Mouse (Mus musculus) stomach, postnatal 0 days (tissue): ENCODE measurements around the gene Ago3. TPM values are rescaled to one million over a fixed set of nuclear protein-coding genes. Genes with fewer than 3 reads are reported as not detected.

Experiments used
- ATAC-seq: fragments of 200-750 bp; cut with Nextera tagmentation; 2 replicates; pipeline ENCODE4 v1.8.0; 2017; ENCODE audit not compliant: low FRiP score, low TSS enrichment
- DNase-seq: peaks from one replicate; pipeline ENCODE4 v3.0.0-alpha.2; 2016; ENCODE audit warnings: low spot score
- H3K27ac ChIP-seq: fragments of 300-500 bp; sonication (generic); replicated peaks from 2 replicates; pipeline ENCODE4 v1.5.1; 2014; ENCODE audit warnings: mild to moderate bottlenecking, control low read depth
- H3K27me3 ChIP-seq: fragments of 300-500 bp; sonication (generic); 2 replicates; pipeline ENCODE4 v1.6.1; 2014; ENCODE audit warnings: low read length; ENCODE audit not compliant: control insufficient read depth, insufficient read depth
- H3K36me3 ChIP-seq: fragments of 300-500 bp; sonication (generic); 2 replicates; pipeline ENCODE4 v1.6.1; 2014; ENCODE audit warnings: low read length, mixed read lengths; ENCODE audit not compliant: control insufficient read depth, insufficient read depth
- H3K4me1 ChIP-seq: fragments of 300-500 bp; sonication (generic); replicated peaks from 2 replicates; pipeline ENCODE4 v1.6.1; 2014; ENCODE audit warnings: antibody characterized with exemption; ENCODE audit not compliant: control insufficient read depth, insufficient read depth
- H3K4me2 ChIP-seq: fragments of 300-500 bp; sonication (generic); replicated peaks from 2 replicates; pipeline ENCODE4 v1.6.1; 2014; ENCODE audit warnings: low read depth, mild to moderate bottlenecking, control low read depth, moderate library complexity
- H3K4me3 ChIP-seq: fragments of 300-500 bp; sonication (generic); 2 replicates; pipeline ENCODE4 v1.5.1; 2014; ENCODE audit warnings: low read depth, low read length, control low read depth
- H3K9ac ChIP-seq: fragments of 300-500 bp; sonication (generic); 2 replicates; pipeline ENCODE4 v1.6.1; 2014; ENCODE audit warnings: mild to moderate bottlenecking, low read length, control low read depth, mixed read lengths
- H3K9me3 ChIP-seq: fragments of 300-500 bp; sonication (generic); 2 replicates; pipeline ENCODE4 v1.6.1; 2016; ENCODE audit warnings: low read length; ENCODE audit not compliant: control insufficient read depth
- CTCF ChIP-seq: IDR thresholded peaks from 2 replicates; pipeline ENCODE4 v1.5.1; 2016; ENCODE audit warnings: antibody characterized with exemption, low read depth, mild to moderate bottlenecking, moderate library complexity
- EP300 ChIP-seq: optimal IDR thresholded peaks from 2 replicates; pipeline ENCODE3; 2016; ENCODE audit warnings: antibody characterized with exemption
- WGBS: fragments of 180-500 bp; shearing (Covaris S2); extraction: QIAGEN DNeasy Blood & Tissue Kit; methylation state at CpG from one replicate; pipeline ENCODE4 v1.1.7; 2014; 5-methylcytosine and 5-hydroxymethylcytosine counted together
- polyA plus RNA-seq: library from polyadenylated mRNA; unstranded; fragments of >200 nt; fragmentation: Nextera tagmentation; extraction: Ambion mirVana; gene quantifications from 2 replicates; pipeline ENCODE4 v1.2.1, GENCODE M21; 2015

Ago3 gene
- polyA plus RNA-seq, 1 experiment from 2014 or later = 8.0 TPM

DNA sequence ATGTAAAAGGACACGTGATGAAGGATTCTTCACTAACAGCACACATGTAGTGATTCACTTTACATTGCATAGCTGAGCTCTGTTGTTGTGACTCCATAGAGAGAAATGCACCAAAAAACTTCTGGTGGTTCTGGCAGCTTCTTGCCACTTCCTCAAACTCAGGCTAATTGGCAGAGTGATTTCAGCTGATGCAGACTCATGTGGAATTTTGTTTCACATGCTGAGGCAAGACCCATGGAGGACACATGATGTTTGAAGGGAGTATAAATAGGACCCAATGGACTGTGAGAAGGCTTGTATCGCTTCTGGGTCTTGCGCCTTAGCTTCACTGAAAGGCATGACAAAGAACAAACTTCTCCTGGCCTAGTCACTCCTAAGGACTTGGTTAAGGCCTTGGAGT, 16.8 kb downstream of the Ago3 start:
- H3K27ac ChIP-seq = no peak overlapping the region
- DNase-seq (no peak), ATAC-seq (no peak)
- no peaks in the 10 kb centered on the region for H3K36me3 ChIP-seq
- H3K27me3 ChIP-seq = no peaks in the 10 kb centered on the region
- H3K9me3 ChIP-seq = no peaks in the 10 kb centered on the region
- 96% methylated on average over 3 of the region's 3 CpGs for WGBS
- H3K4me3 ChIP-seq = no peak overlapping the region
- no peaks in the 10 kb centered on the region for H3K4me1 ChIP-seq
- H3K9ac ChIP-seq = no peak overlapping the region
- TF ChIP-seq CTCF = no peak
- TF ChIP-seq EP300 = no peak
- no peak overlapping the region for H3K4me2 ChIP-seq

DNA sequence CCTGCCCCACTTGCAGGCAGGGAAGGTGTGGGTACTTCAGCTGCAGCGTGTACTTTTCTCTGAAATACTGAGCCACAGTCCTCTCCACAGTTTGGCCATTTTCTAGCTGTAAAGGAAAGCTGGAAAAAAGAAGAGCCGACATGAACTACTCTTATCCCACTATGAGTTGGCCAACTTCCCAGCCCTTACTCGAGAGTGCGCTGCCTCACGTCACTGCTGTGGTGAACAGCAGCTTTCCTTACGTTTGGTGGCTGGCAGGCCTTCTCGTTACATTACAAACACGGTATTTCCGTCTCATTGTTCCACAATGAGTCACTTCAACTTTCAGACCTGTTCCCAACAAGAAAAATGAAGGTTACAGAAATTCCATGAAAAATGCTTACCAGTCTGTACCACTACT, 57.9 kb downstream of the Ago3 start:
- DNase-seq (peak; percentile 14), ATAC-seq (no peak)
- H3K9me3 ChIP-seq = no peaks in the 10 kb centered on the region
- H3K4me1 ChIP-seq = no peaks in the 10 kb centered on the region
- H3K27ac ChIP-seq = no peak overlapping the region
- no peak overlapping the region for H3K4me3 ChIP-seq
- no peak overlapping the region for H3K4me2 ChIP-seq
- H3K27me3 ChIP-seq = no peaks in the 10 kb centered on the region
- H3K9ac ChIP-seq = no peak overlapping the region
- no peak for TF ChIP-seq CTCF
- TF ChIP-seq EP300 = no peak
- peaks cover 4% of the 10 kb centered on the region; the same call in 1 of the 2 replicates for H3K36me3 ChIP-seq
- 49% methylated on average over 9 of the region's 9 CpGs for WGBS

DNA sequence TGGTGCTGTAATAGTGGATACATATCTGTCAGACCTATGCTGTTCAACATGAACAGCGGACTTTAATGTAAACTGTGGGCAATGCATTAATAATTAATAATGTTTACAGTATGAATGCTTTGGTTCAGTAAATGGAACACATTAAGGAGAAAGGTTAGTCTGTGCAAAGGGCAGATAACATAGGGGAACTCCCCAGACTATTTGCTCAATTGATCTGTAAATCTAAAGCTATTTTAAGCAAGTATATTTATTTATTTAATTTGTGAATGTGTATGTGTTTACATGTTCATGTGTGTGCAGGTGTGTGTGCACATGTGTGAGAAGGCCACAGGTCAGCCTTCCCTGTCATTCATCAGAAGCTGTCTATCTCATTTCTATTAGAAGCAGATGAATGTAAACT, 69.3 kb downstream of the Ago3 start:
- Histone ChIP-seq H3K9me3 (no peaks in the 10 kb centered on the region), H3K9ac (no peak overlapping the region), H3K4me1 (no peaks in the 10 kb centered on the region), H3K4me3 (no peak overlapping the region), H3K27me3 (no peaks in the 10 kb centered on the region), H3K27ac (no peak overlapping the region), H3K36me3 (peaks cover 12% of the 10 kb centered on the region), H3K4me2 (no peak overlapping the region)
- ATAC-seq (0 out of 2 replicates have a peak, but pooled peaks have one; percentile 40), DNase-seq (no peak)
- 76% methylated on average over 1 of the region's 1 CpGs for WGBS
- TF ChIP-seq CTCF (no peak), EP300 (no peak)

DNA sequence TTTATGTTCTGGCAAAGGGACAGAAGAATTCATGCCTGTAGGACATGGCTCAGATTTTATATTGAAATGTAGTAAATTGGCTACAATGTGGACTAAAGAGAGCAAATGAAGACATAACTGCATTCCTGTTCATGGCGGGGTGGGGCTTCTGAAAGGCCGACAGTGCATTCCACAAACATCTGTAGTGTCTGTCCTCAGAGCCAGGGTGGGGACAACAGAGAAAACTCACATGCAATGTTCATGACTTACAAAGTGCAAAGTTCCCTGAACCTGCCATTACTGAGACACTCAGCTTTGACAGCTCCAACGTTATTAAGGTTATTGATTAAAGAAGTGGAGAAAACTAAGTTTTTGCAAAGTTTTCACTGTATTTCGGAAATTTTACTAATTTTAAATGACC, 85.9 kb downstream of the Ago3 start:
- no peaks in the 10 kb centered on the region for H3K9me3 ChIP-seq
- no peak for DNase-seq
- 56% methylated on average over 4 of the region's 4 CpGs for WGBS
- no peaks in the 10 kb centered on the region for H3K27me3 ChIP-seq
- ATAC-seq = no peak
- H3K9ac ChIP-seq = no peak overlapping the region
- peaks cover 4% of the 10 kb centered on the region; the same call in 1 of the 2 replicates for H3K36me3 ChIP-seq
- H3K4me2 ChIP-seq = no peak overlapping the region
- no peak overlapping the region for H3K27ac ChIP-seq
- H3K4me1 ChIP-seq = no peaks in the 10 kb centered on the region
- TF ChIP-seq EP300 (no peak), CTCF (no peak)
- H3K4me3 ChIP-seq = no peak overlapping the region

DNA sequence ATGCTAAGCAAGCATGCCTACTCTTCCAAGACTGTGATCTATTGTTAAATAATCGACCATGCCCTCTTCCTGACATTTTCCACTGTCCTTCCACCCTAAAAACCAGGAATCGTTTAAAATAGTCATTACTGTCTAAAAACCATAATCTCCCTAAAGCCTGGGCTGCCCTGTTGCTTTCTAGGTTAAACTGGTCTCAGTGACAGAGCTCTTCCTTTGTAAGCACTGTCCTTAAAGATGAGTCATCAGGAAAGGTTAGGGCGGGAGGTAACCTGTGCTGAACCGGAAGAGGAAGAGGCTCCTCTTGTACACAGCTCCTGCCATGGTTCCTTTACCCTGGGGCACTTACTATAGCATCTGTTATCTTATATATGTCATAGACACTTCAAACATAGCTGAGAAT, 89.9 kb downstream of the Ago3 start:
- 50% methylated on average over 4 of the region's 4 CpGs for WGBS
- TF ChIP-seq EP300 (no peak), CTCF (no peak)
- Histone ChIP-seq H3K9me3 (no peaks in the 10 kb centered on the region), H3K27ac (no peak overlapping the region), H3K27me3 (no peaks in the 10 kb centered on the region), H3K4me2 (no peak overlapping the region), H3K36me3 (no peaks in the 10 kb centered on the region), H3K4me1 (no peaks in the 10 kb centered on the region), H3K9ac (no peak overlapping the region), H3K4me3 (no peak overlapping the region)
- no peak for ATAC-seq
- DNase-seq = no peak

DNA sequence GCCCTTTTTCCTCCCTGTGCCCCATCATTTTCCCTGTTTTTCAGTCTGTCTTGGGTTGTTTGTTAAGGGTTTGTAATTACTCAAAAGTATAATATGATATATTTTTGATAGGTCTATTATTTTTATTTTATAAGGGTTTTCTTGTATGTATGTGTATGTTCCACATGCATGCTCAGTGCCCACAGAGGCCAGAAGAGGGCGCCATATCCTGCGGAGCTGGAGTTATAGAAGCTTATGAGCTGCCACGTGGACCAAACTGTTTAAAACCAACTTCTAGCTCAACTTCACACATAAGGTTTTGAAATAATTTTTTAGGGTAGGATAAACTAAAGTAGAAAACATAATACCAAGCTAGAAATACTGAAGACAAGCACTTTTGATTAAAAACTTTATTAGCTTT, 97.0 kb downstream of the Ago3 start:
- H3K27ac ChIP-seq = no peak overlapping the region
- no peak for DNase-seq
- WGBS = 50% methylated on average over 3 of the region's 3 CpGs

More for the DNA sequence above, 97.0 kb downstream of the Ago3 start:
- Histone ChIP-seq H3K9ac (no peak overlapping the region), H3K36me3 (no peaks in the 10 kb centered on the region), H3K4me2 (no peak overlapping the region), H3K9me3 (no peaks in the 10 kb centered on the region), H3K4me3 (no peak overlapping the region), H3K27me3 (no peaks in the 10 kb centered on the region), H3K4me1 (no peaks in the 10 kb centered on the region)
- peak; percentile 56 for TF ChIP-seq CTCF
- no peak for TF ChIP-seq EP300
- no peak for ATAC-seq
